Mouse (Mus musculus) C2C12 (cell line): ENCODE results near the gene Rpl7l1. TPM values are rescaled to one million over a fixed set of nuclear protein-coding genes. Genes with fewer than 3 reads are reported as not detected.
"Not testable (repeated sequence)": the region's sequence is repeated elsewhere in the genome, so short reads cannot be mapped to it uniquely, and the experiment has no call there.

Source experiments
- H3K27me3 ChIP-seq: one replicate; pipeline ENCODE4 v1.6.1; 2011; ENCODE audit not compliant: control insufficient read depth, insufficient read depth, insufficient read length
- H3K36me3 ChIP-seq: one replicate; pipeline ENCODE4 v1.6.1; 2011; ENCODE audit not compliant: control insufficient read depth, insufficient read depth
- H3K4me3 ChIP-seq: one replicate; pipeline ENCODE4 v1.5.1; 2011; ENCODE audit warnings: mild to moderate bottlenecking, control low read depth; ENCODE audit not compliant: poor library complexity, insufficient read depth, severe bottlenecking
- H3K79me2 ChIP-seq: one replicate; pipeline ENCODE4 v1.6.1; 2011; ENCODE audit not compliant: control insufficient read depth, insufficient read depth
- H3K79me3 ChIP-seq: one replicate; pipeline ENCODE4 v1.6.1; 2011; ENCODE audit warnings: low read depth, control low read depth
- H3ac ChIP-seq: one replicate; pipeline ENCODE3; 2011; ENCODE audit warnings: low read depth; ENCODE audit not compliant: control insufficient read depth, insufficient read length
- CEBPB ChIP-seq: IDR thresholded peaks from one replicate; pipeline ENCODE4 v1.6.1; 2011; ENCODE audit warnings: low read depth, mild to moderate bottlenecking, control low read depth, moderate library complexity
- CTCF ChIP-seq: IDR thresholded peaks from one replicate; pipeline ENCODE4 v1.5.1; 2011; ENCODE audit not compliant: control insufficient read depth, insufficient read depth, insufficient read length
- FOSL1 ChIP-seq: IDR thresholded peaks from one replicate; pipeline ENCODE4 v1.8.0; 2011; ENCODE audit warnings: mild to moderate bottlenecking, low read length; ENCODE audit not compliant: poor library complexity, insufficient read depth, severe bottlenecking
- MAX ChIP-seq: IDR thresholded peaks from one replicate; pipeline ENCODE4 v1.6.1; 2011; ENCODE audit warnings: mild to moderate bottlenecking, control low read depth
- MYOD1 ChIP-seq: IDR thresholded peaks from one replicate; pipeline ENCODE4 v1.6.1; 2011; ENCODE audit warnings: low read depth; ENCODE audit not compliant: control insufficient read depth, insufficient read length
- MYOG ChIP-seq: IDR thresholded peaks from one replicate; pipeline ENCODE4 v1.6.1; 2011; ENCODE audit not compliant: control insufficient read depth, insufficient read length; ENCODE audit errors: extremely low read depth
- USF1 ChIP-seq: IDR thresholded peaks from one replicate; pipeline ENCODE4 v1.6.1; 2011; ENCODE audit warnings: low read depth, mild to moderate bottlenecking, control low read depth, moderate library complexity
- polyA plus RNA-seq: library from polyadenylated mRNA; unstranded; fragments of >200 nt; fragmentation: generic; extraction: Trizol; gene quantifications from one replicate; pipeline ENCODE4 v1.2.1, GENCODE M21; 2012; ENCODE audit warnings: missing spikeins

Rpl7l1 gene
- polyA plus RNA-seq, 1 experiment: 107 TPM

DNA sequence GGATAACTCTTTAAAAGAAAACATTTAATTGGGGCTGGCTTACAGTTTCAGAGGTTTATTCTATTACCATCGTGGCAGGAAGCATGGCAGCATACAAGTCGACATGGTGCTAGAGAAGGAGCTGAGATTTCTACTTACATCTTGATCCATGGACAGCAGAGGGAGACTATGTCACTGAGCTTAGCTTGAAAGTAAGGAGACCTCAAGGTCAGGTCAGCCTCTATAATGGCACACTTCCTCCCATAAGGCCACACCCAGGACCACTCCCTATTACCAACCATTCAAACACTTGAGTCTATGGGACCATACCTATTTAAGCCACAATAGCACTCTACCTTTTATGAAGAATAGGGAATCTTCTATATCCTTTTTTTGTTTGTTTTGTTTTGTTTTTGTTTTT, 10.5 kb upstream of the Rpl7l1 start:
- H3K27me3 ChIP-seq: no peaks in the 10 kb centered on the region
- no peaks in the 10 kb centered on the region for H3K79me3 ChIP-seq
- H3K79me2 ChIP-seq: no peaks in the 10 kb centered on the region
- no peak for TF ChIP-seq CTCF
- no peak overlapping the region for H3ac ChIP-seq
- no peaks in the 10 kb centered on the region for H3K36me3 ChIP-seq
- H3K4me3 ChIP-seq: no peak overlapping the region

DNA sequence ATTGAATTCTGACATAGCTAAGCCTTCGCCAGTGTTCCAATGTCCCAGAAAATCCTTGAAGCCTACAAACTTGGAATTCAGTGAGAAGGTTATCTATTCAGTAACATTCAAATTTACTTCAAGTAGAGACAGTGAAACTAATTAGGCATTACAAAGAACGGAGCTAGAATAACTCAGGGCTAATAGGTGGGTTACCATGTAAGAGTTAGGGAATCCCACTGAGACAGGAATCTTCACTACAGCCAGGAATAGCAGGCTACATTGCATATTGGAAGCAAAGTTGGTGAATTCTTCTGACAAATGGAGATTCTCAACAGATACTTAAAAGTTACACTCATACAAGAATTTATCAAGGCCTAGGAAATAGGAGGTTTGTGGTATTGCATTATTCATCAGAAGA, 5.5 kb upstream of the Rpl7l1 start:
- not testable (repeated sequence) for H3ac ChIP-seq, H3K79me2 ChIP-seq, H3K36me3 ChIP-seq

DNA sequence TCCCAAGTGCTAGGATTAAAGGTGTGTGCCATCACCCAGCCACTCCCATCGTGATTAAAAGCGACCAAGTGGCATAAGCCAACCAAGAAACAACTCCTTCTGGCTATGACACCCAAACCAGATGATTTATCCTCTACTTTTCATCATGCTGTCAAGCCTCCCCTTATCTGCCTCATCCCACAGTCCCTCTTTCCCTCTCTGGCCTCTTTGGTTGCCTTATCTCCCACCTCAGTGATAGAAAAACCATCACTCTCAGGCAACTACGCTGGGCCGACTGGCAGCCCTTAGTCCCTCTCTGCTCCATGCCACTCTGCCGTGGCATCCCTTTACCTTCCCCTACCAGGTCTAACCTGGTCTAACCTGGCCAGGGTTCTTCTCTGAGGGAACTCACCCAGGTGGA, 4.5 kb upstream of the Rpl7l1 start:
- no peak overlapping the region for H3K4me3 ChIP-seq
- no peak overlapping the region for H3ac ChIP-seq
- TF ChIP-seq FOSL1: no peak
- no peak for TF ChIP-seq CEBPB
- no peak for TF ChIP-seq CTCF
- TF ChIP-seq USF1: no peak
- TF ChIP-seq MYOD1: no peak
- no peak for TF ChIP-seq MAX
- TF ChIP-seq MYOG: no peak
- peaks cover 5% of the 10 kb centered on the region for H3K79me3 ChIP-seq
- H3K36me3 ChIP-seq: no peaks in the 10 kb centered on the region
- H3K79me2 ChIP-seq: peaks cover 6% of the 10 kb centered on the region
- no peaks in the 10 kb centered on the region for H3K27me3 ChIP-seq

More for the DNA sequence above, 5.5 kb upstream of the Rpl7l1 start:
- not testable (repeated sequence) for H3K27me3 ChIP-seq, H3K4me3 ChIP-seq, H3K79me3 ChIP-seq

DNA sequence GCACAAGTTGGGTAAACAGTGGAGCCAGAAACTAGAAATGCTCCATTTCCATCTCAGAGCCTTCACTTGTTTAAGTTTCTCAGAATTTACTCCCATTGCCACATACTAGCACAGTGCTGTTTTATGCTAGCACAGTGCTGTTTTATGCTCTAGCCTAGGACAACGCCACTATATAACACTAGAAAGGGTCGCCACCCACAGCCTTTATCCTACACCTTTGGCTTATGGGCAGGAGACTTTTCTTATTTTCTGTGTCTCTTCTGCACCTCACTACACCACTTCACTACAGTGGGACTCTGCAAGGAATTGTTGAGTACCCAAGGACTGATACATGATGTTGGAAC, 722 bp upstream of the Rpl7l1 start:
- no peak for TF ChIP-seq MAX
- no peak for TF ChIP-seq FOSL1
- TF ChIP-seq CTCF: no peak
- TF ChIP-seq USF1: no peak
- no peak for TF ChIP-seq MYOG
- TF ChIP-seq MYOD1: no peak
- no peak for TF ChIP-seq CEBPB
- H3K4me3 ChIP-seq: peak overlapping the region; percentile 60
- peaks cover 34% of the 10 kb centered on the region for H3K36me3 ChIP-seq
- no peak overlapping the region for H3ac ChIP-seq
- no peaks in the 10 kb centered on the region for H3K27me3 ChIP-seq
- peaks cover 34% of the 10 kb centered on the region for H3K79me3 ChIP-seq
- H3K79me2 ChIP-seq: peaks cover 44% of the 10 kb centered on the region

DNA sequence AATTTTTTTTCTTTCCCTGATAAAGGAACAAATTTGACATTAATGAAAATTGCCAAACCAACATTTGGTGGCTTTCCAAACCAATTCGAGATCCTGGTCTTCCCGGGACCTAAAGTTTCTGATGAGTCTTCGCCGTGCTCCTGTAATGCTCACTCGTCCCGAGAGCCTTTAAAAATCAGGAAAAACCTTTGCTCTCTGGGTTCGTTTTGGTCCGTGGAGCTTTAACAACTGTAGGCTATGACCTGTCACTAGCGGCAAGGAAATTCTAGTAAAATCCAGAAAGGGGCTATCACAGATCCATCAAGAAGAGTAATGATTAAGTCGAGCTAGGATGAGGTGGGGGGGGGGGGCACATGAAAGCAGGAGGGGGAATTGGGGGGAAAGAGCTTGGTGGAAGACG, 596 bp downstream of the Rpl7l1 start:
- peaks cover 36% of the 10 kb centered on the region for H3K79me3 ChIP-seq
- H3K79me2 ChIP-seq: peaks cover 50% of the 10 kb centered on the region
- no peaks in the 10 kb centered on the region for H3K27me3 ChIP-seq
- peak overlapping the region; percentile 60 for H3K4me3 ChIP-seq
- H3ac ChIP-seq: peak overlapping the region; percentile 97
- no peak for TF ChIP-seq MAX
- no peak for TF ChIP-seq CEBPB
- TF ChIP-seq USF1: no peak
- TF ChIP-seq CTCF: no peak
- TF ChIP-seq FOSL1: no peak
- no peak for TF ChIP-seq MYOG
- no peak for TF ChIP-seq MYOD1
- H3K36me3 ChIP-seq: peaks cover 46% of the 10 kb centered on the region

DNA sequence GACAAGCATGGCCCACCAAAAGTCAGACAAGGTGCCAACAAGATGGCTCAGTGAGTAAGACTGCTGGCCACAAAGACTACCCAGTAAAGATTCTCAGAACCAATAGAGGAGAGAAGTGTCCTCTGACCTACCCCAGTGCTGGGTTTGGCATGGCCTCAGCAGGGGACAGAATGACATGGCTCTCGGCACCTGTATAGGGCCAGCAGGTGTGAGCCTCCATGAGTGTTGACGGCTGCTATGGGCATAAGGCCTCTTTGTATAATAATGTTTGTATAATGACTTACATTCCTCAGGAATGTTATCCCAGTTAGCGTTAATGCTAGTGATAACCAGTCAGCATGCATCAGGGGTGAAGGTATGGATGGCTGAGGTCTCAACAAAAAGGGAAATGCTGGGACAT, 6.4 kb downstream of the Rpl7l1 start:
- Histone ChIP-seq H3ac (no peak overlapping the region), H3K27me3 (no peaks in the 10 kb centered on the region), H3K36me3 (peaks cover 71% of the 10 kb centered on the region), H3K4me3 (no peak overlapping the region), H3K79me2 (peaks cover 35% of the 10 kb centered on the region), H3K79me3 (peaks cover 23% of the 10 kb centered on the region)
- TF ChIP-seq CTCF (no peak), USF1 (no peak), MYOG (no peak), CEBPB (no peak), FOSL1 (no peak), MYOD1 (no peak), MAX (no peak)

DNA sequence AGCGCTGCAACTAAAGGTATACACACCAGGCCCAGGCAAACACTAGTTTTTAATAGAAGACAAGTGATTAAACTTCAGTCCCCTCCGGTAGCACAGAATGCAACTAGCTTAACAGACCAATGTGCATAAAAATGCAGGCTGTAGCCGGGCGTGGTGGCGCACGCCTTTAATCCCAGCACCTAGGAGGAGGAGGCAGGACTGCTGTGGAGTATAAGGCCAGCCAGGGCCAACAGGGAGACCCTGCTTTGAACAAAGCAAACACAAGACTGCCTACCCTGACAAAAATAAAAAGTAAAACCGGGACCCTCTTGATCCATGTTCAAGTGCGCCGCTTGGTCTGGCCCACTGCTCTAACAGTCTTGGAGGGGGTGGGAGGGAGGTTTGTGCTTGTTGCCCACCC, 7.4 kb downstream of the Rpl7l1 start:
- Histone ChIP-seq H3K36me3 (peaks cover 60% of the 10 kb centered on the region), H3K4me3 (no peak overlapping the region), H3ac (no peak overlapping the region), H3K79me2 (peaks cover 25% of the 10 kb centered on the region), H3K27me3 (no peaks in the 10 kb centered on the region), H3K79me3 (peaks cover 14% of the 10 kb centered on the region)
- TF ChIP-seq MAX (no peak), MYOD1 (no peak), USF1 (no peak), FOSL1 (no peak), MYOG (no peak), CEBPB (no peak), CTCF (no peak)
